Mouse (Mus musculus) CD8-positive naive resting alpha-beta T cell, adult 2 months (primary cell): ENCODE data around the gene Rnf152.

ENCODE experiments used
- DNase-seq, 2 experiments: peaks; one replicate each; pipeline ENCODE4 v3.0.0; 2022; ENCODE audit warnings: low read depth in 2 of 2, low spot score in 2 of 2

Rnf152 gene

DNA sequence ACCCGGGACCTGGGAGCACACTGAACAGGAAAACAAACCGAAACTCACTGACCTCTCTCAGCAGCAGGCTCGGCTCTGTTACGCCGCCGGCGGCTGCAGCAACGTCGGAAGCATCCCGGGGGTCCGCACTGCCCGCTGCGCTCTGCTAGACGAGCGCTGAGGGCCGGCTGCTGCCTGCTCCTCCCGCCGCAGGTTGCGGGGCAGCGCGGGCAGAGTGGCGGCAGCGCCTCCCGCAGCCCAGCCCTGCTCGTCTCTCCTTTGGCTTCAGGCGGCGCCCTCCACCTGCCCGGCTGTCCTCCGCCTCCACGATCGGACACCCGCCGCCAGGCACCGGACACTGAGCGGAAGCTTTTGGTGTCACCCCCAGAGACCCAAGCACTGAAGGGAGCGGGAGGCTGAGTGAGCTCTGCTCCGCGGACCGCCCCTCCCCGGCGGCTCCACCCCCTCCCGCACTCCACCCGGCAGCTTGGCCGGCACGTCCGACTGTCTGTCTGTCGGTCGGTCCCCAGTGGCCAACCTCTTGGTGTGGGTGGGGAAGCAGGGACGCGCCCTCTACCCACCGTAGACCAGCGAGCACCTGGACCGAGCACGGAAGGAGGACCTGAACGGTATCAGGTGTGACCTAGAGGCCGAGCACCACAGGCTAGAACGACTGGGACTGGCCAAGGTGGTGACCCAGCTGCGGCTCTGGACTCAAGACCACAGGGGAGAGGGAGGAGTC is at the start of gene Rnf152:
Gene Rnf152, minus strand, starts transcription at position 420 of the 721 bp plus-strand sequence.
- DNase-seq = no peak

DNA sequence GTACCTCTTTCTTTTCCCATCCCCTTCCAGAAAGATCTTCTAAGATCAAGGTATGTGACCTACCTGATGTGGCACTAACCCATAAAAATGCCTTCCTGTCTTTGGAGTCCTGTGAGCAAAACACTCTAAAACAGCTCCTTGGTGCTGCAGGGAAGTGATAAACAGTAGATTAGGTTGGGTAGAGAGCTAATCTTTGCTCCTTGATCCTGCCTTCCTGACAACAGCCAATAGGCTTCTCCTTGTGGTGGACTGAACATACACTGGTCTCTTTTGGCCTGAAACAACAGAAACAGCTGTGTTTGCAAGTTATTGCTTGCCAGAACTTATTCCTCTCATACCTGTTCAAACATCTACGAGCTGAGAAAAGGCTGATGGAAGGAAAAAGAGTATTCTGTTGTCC is 46.3 kb upstream of the Rnf152 start:
- DNase-seq = no peak

DNA sequence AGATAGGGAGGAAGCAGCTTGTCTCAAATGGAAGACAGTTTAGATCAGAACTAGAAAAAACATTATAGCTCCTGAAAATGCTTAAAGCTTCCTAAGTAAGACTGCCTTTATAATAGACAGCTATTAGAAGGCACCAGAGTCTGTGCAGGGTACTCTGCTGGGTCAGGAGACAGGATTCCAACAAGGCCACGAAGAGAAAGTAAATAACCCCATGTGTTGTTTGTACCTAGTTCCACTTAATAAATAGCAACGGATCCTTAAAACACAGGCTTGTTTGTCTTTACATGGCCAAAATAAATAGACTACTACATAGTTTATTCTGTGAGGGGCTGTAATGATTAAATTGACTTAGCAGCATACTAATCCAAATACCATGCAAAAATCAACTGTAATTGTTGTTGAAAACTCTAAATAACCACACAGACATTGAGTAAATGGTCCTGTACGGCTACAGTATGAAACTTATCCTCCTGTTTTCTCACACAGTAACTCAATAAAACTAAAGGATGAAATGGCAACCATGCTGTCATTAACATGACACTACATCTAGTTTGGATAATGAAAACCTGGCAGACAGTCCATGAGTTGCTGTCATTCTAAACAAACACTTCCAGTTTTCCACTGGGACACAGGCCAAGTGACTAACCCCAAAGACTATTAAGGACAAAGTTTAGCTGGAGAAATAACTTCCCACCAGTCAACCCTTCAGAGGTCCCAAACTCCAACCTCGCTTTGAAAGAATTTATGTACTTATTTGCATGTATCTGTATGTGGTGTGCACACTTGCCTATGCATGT is 27.8 kb upstream of the Rnf152 start:
- DNase-seq = no peak

DNA sequence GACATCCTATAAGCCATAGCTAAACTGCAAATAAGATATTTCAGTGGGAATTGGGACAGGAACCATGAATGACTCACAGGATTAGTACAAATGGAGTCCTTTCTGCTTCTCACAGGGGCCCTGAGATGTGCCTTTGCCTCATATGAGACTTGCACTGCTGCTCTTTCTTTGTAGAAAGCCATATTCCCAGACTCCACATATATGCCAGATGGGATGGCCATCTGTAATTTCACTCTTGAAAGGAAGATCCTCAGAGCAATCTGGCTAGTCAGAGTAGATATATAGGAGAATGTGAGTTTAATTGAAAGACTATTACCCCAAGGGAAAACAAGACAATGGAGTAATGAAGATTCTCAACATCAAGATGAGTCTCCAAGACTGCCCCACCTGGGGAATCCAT is 21.0 kb upstream of the Rnf152 start:
- DNase-seq = no peak

DNA sequence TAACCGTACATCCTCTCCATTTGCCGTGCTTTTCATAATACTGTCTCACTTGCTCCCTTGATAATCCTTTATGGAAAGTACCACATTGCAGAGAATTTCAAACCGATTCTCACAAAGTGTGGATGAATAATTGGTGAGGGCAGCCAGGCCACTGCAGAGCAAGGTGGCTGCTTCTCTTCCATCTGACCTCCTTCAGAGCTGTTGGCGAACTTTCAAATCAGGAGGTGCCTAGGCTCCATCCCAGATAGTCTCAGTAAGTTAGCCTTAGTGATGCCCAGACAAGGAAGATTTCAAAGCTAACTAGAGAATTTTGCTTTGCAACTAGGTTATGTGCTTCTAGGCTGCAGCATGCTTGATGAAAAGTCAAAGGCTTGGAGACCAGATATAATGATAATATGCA is 18.1 kb upstream of the Rnf152 start:
- DNase-seq = no peak

DNA sequence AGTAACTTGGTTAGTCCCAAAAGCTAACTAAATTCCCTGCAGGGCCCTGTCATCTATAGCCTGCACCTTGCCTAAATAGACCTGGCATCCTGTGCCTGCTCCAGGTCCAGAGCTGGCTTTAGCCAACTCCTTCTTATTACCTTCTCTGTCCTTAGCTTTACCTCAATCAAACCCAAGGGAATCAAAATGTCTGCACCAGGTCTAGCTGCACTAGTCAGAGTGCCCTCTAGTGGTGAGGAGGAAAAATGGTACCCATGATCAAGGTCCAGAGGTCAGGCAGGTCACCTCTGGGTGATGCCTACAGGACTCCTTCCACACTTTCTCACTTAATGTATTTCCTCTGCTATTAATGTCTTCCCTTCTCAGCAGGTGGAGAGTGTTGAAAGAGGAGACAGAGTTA is 6.2 kb upstream of the Rnf152 start:
- DNase-seq = no peak

DNA sequence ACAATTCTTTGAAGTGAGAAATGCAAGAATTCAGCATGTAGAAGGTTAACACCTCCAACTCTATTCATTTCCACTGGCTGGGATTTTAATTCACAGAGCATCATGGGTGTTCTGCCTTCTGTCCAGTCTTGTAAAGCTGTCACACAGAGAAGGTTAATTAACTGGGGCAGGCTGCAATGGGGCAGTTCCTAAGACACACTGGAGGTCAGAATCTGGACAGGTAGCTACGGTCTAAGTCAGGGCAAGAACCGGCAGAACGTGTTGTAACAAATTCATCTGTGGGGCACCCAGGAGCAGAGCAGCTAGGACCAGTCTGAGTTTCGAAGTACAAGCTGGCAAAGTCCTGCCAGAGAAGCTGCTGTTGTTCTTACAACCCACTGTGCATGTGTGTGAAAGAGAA is 2.4 kb upstream of the Rnf152 start:
- DNase-seq = no peak

DNA sequence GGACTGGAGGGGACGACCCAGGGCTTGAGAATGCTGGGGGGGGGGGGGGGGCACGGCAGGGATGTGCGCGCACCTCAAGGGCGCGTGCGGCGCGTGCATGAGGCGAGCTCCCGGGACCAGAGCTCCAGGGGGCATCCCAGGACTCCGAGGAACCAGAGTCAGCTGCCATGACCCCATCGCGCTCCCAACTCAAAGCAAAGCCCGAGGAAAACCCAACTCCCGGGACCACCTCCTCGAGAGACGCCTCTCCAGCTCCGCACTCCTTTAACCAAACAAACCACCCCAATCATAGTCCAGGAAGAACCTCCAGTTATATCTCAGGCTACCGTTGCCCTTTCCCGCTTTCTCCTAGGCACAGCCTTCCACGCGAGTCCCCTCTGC is 610 bp downstream of the Rnf152 start:
- no peak for DNase-seq

DNA sequence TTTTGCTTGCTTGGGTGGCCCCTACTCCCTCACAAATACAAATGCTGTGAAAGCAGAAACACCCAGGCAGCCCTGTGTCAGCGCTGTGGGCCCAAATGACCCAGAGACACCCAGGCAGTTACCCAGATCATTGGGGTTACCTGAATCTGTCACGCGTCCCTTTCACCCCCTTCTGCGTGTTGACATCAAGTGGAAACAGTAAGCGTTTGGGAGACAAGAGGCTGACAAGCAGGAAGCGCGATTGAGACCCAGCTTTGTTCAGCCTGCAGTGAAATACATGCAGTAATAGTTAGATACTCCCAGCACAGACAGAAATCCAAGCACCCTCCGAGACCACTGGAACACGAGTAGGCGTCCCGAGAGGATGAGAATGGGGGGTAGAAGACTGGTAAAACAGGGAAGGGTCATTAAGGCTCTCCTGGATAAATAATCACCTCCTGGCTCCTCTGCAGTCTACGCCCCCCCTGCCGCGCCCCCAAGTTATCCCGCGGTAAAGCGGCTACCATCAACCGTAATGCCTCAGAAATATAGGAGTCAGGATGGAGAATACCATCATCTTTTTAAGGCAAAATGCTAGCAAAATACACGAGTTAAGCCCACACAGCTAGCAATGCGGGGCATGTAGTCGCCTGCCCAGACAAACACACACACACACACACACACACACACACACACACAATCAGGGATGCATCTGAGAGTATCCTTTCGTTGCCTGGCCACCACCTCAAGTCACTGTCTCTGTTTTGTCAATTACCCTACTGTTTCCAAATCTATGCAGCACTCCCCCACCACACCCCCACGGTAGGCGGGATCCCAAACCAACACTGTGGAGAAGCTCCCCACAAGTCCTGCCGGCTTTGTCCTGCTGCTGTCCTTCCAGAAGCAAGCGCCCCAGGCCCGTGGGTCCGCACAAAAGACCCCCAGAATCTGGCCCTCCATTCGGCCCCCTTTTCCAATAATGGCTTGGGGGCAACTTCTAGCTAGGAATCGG is 1.3 kb downstream of the Rnf152 start:
- no peak for DNase-seq

DNA sequence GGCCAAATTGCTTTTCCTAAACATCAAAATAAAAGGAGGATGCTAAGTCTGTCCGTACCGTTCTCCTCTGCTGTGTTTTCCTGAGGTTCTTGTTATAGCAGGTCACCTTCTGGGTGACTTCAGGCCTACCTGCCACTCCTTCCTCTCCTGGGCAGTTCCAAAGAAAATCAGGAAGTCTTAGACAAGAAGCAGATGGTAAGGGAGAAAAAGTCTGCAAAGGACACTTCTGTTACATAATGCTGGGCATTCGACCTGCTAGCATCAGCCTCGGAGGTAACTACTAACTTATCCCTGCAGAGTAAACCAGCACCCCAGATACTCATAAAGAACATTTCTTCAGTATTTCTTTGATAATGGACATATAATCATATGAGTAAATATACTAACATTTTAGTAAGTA is 4.7 kb downstream of the Rnf152 start:
- DNase-seq = no peak

DNA sequence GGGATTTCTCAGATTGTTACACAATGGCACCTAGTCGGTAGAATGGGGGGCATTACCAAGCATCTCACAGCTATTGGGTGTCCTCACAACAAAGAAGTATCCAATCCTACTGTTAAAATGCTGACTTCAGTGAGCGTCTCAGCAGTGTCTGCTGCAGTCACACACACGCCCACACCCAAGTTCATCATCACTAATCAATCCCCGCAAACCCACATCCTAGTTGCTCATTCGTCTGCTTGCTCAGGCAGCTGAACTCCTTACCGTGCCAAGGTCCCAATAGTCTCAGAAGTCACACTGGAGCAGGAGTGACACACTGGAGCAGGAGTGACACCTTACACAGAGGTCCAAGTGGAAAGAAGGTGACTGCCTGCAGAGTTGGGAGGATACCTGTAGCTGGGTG is 14.2 kb downstream of the Rnf152 start:
- DNase-seq = no peak

DNA sequence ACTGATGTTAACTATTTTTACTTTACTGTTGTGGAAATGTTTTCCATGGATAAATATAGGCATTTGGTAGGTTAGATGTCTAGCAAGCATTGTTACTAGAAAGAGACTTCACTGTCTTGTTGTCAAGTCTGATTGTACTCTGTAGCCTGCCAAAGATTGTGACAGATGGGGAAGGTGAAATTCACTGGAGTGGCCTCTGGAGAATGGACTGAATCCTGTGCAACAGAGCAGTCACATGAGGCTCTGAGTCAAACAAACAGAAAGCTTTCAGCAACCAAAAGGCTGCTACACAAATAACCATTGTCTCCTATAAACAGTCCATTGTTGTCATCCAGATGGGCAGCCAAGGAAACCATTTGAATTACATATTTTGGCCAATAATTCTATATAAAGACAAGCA is 15.6 kb downstream of the Rnf152 start:
- DNase-seq = no peak

DNA sequence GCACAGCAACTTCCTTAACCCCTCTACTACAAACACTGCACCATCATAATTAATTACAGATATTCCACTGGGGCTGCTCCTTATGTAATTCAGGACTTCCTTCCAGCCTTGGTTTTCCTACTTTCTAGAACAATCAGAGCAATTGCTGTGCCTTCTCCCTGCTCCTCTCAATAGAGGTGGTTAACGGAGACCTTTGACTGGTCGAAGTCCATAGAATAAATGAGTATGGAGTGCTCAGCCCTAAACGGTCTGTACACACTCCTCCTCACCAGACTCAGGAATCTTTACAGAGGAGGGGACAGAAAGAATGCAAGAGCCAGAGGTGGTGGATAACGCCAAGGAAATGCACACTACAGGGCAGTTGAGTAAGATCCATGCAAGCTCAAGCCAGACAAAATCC is 19.1 kb downstream of the Rnf152 start:
- DNase-seq = no peak

DNA sequence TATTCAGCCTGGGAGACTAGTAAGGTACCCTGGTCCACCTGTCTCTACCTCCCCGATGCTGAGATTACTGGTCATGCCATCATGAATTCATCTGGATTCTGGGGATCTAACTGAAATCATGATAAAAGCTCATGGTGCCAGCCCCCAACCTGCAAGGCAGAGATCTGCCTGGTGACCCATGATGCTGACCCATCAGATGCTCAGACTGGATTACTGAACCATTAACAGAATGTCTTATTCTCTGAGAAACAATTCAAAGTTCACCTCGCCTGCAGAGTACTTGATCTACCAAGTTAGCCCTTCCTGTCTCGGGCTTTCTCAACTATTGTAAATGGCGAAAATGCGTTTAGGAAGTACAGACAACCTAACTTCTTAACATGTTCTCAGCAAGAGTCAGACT is 20.4 kb downstream of the Rnf152 start:
- no peak for DNase-seq

DNA sequence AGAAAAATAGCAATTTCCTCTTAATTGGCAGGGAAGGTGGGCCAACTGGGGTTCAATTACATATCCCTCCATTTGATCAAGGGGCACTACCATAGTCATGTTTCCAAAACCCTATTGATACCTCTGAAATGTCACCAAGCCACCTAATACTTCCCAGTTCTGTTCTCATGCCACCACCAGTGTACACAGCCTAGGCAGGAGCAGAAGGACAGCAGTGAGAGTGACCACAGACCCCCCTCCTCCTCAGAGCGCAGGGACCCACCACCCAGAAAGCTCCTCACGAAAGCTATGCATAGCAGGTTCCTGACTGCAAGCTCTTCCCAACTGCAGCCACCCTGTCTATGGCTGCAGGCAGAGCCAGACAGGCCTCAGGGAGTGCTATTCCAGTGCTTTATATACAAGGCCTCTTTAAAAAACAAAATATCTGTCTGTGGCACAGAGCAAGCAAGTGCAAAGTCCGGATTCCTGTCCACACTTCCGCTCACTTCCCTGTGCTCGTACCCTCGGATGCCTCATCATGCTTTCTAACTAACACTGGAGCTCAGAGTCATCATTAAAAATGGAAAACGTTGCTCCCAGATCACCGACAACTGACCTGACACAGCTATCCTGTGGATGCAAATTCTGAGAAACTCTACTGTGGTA is 24.3 kb downstream of the Rnf152 start:
- DNase-seq = no peak

DNA sequence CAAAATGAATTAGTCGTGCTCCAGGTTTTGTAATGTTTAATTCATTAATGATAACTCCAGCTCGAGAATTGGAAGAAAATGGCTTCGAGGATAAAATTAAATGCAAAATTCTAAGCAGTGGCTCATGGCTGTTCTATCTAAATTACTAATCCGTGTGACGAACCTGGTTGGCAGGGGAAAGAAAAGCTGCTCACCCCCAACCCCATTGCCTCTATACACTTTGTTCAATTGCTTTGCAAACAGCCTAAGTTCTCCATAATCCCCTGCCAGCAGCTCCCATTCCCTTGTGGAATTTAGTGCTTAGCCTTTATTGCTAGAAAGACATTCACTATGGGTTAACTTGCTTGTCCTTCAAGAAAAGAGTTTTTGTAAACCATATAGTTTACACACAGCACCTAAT is 24.9 kb downstream of the Rnf152 start:
- DNase-seq = no peak

DNA sequence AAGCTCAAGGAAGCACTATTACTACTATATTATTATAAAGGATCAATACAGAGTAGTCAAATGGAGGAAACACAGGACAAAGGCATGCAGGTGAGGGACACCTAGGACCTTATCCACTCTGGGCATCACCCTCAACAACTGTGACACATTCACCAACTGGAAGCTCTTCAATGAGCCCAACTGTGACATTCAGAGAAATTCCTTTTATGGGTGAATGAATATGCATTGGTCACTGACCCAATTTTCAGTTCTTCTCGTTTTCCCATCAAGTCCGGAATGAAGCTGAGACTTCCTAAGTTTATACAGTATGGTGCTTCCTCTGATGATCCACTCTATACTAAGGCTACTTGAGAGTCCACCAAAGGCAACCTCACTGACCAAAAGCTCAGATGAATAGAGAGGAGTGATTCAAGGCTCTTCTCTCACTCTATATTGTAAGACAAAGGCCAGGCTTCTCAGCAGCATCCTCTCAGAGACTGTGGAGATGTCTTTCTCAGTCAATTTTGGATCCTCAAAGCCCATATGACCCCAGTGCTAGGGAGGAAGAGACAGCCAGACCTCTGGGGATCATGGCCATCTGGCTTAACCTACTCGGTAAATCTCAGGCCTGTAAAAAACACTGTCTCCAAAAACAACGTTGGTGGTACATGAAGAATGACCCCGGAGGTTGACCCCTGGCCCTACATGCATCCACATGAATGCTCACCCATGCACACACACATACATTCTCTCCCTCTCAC is 25.8 kb downstream of the Rnf152 start:
- DNase-seq = no peak

DNA sequence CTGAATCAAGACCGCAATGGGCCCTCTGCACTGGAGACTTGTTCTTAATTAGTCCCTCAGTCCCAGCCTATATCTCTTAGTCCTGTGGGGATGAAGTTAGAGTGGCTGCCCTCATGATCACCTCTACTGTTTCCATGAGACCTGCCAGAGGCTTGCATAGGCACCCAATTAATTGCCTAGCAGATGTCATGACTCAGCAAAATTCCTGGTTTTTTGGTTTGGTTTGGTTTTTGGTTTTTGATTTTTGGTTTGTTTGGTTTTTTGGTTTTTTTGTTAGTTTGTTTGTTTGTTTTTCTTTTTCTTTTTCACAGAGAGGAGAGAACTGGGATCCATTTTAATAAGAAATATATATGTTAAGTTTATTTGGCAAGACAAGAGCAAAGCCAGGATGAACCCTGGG is 28.7 kb downstream of the Rnf152 start:
- no peak for DNase-seq

DNA sequence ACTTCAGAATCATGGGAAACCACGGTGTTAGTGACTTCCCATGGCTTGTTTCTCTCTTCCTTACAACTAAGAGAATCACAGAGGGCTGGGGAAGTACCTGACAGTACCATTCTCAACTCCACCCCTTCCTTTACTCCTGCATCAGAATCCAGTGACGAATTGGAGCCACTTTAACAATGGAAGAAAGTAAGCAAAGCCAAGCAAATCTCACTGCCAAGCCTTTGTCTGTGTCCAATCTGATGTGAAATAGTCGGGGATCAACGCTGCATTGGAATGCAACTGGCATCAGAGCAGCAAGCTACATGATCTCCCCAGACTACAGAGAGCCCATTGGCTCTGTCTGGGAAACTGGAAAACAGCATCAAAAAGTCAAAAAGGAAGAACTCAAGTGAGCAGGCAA is 31.9 kb downstream of the Rnf152 start:
- DNase-seq = no peak

DNA sequence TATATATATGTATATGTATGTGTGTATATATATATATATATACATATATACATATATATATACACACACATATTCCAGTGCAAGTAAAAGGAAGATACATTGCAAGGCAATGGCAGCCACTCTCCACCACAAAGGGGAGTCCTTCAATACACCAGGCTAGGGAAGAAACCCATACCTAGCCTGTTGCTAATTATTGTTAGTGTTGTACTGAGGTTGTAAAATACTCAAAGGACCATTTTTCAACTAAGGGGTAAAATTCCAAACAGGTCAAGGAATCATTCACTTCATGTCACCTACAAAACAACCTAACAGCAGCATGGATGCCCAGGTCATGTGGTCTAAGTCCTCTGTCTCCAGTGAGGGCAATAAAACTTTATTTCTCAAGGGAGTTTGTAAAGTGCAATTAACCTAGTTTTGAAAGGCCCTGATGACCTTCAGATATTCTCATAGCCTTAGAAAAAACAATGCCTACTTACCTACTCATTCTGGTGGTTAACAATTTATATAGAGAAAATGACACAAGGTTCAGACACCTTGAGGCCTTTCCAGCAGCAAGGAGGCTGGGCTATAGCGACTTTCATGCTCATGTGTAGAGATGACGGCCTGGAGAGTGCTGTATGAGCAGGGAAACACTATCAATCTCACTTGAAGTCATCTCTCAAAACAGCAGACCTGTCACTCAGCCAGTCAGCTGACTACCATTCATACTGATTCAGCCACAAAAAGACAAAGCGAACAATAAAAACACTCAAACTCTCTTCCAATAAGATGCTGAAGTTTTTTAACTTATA is 42.3 kb downstream of the Rnf152 start:
- no peak for DNase-seq
